Comparison of ENCODE assay signal across 9 mouse cellular contexts in genomic region chr5:135962125-135962491, GRCm38 (mm10). TPM values are rescaled to one million over a fixed set of nuclear protein-coding genes. Genes with fewer than 3 reads are reported as not detected.
DNase-seq lines count a peak whose midpoint lies in the region; ATAC-seq and TF ChIP-seq lines count a peak whose summit lies in the region.
"Had no signal": no experiment of that assay in that cellular context is flagged by ENCODE, and none has a peak within 500 bp of the region (broad histone marks: within the 10 kb centered on the region; RNA-seq: fewer than 3 reads in every experiment).

No protein-coding gene starts in this region.

- WGBS in embryonic facial prominence, embryonic 13.5 days, result 2% methylated on average over 11 of the region's 11 CpGs
- WGBS in intestine, embryonic 16.5 days, result 2% methylated on average over 11 of the region's 11 CpGs
- WGBS in neural tube, embryonic 13.5 days, result under 1% methylated on average over 11 of the region's 11 CpGs

- TF ChIP-seq CTCF in left cerebral cortex, adult 2 months (IDR thresholded peaks at IDR 0.05), result no peak

- H3K9me3 ChIP-seq in embryonic facial prominence, embryonic 13.5 days, result no peaks in the 10 kb centered on the region
- no peaks in the 10 kb centered on the region for H3K9me3 ChIP-seq in intestine, embryonic 16.5 days (ENCODE audit: control insufficient read depth, low read length)
- no peaks in the 10 kb centered on the region; the same call in 1 of the 2 replicates for H3K9me3 ChIP-seq in neural tube, embryonic 13.5 days

- H3K4me2 ChIP-seq in embryonic facial prominence, embryonic 13.5 days, result peak overlapping the region; percentile 91
- peak overlapping the region; percentile 95 for H3K4me2 ChIP-seq in intestine, embryonic 16.5 days (ENCODE audit: low read depth, low read length)
- H3K4me2 ChIP-seq in neural tube, embryonic 13.5 days, result peak overlapping the region; percentile 95

- intact Hi-C loops in left cerebral cortex, adult 2 months (cut with DNase I), result loop anchor here (1.0 to 2.0 kb wide), 2 partner anchors 28 to 57 kb away; partner anchors contain the start of gene Ywhag
- intact Hi-C loops in left cerebral cortex, postnatal 36 days (cut with DNase I), result loop anchor here (1.0 to 2.0 kb wide), 2 partner anchors 27 to 57 kb away; no protein-coding TSS in a partner anchor

- H3K27me3 ChIP-seq in embryonic facial prominence, embryonic 13.5 days, result peaks cover 13% of the 10 kb centered on the region; the same call in 1 of the 2 replicates
- no peaks in the 10 kb centered on the region for H3K27me3 ChIP-seq in intestine, embryonic 16.5 days (replicated peaks; ENCODE audit: control insufficient read depth, insufficient read depth, low read length)
- H3K27me3 ChIP-seq in neural tube, embryonic 13.5 days, result peaks cover 4% of the 10 kb centered on the region; the same call in 1 of the 2 replicates

- H3K9ac ChIP-seq in embryonic facial prominence, embryonic 13.5 days, result peak overlapping the region; percentile 37; the same call in 1 of the 2 replicates
- peak overlapping the region; percentile 52 for H3K9ac ChIP-seq in intestine, embryonic 16.5 days (ENCODE audit: low read depth, low read length)
- H3K9ac ChIP-seq in neural tube, embryonic 13.5 days, result peak overlapping the region; percentile 58

- peak overlapping the region; percentile 87 for H3K4me3 ChIP-seq in left cerebral cortex, adult 2 months
- H3K4me3 ChIP-seq in embryonic facial prominence, embryonic 13.5 days, result peak overlapping the region; percentile 68
- H3K4me3 ChIP-seq in intestine, embryonic 16.5 days (ENCODE audit: low read length), result peak overlapping the region; percentile 67
- peak overlapping the region; percentile 59 for H3K4me3 ChIP-seq in neural tube, embryonic 13.5 days

- peaks cover 24% of the 10 kb centered on the region for H3K4me1 ChIP-seq in embryonic facial prominence, embryonic 13.5 days
- peaks cover 15% of the 10 kb centered on the region for H3K4me1 ChIP-seq in intestine, embryonic 16.5 days (ENCODE audit: control insufficient read depth, insufficient read depth, low read length)
- H3K4me1 ChIP-seq in neural tube, embryonic 13.5 days (replicated peaks), result peaks cover 21% of the 10 kb centered on the region

- H3K27ac ChIP-seq in left cerebral cortex, adult 2 months, result peak overlapping the region; percentile 98
- peak overlapping the region; percentile 96 for H3K27ac ChIP-seq in embryonic facial prominence, embryonic 13.5 days
- peak overlapping the region; percentile 89 for H3K27ac ChIP-seq in intestine, embryonic 16.5 days (ENCODE audit: low read length)
- H3K27ac ChIP-seq in neural tube, embryonic 13.5 days (replicated peaks), result peak overlapping the region; percentile 97

- ATAC-seq in embryonic facial prominence, embryonic 13.5 days (ENCODE audit: insufficient number of reproducible peaks, insufficient read depth, low FRiP score, low TSS enrichment, low read depth), result no peak
- peak; percentile 75 for ATAC-seq in intestine, embryonic 16.5 days
- ATAC-seq in neural tube, embryonic 13.5 days (ENCODE audit: low read depth), result no peak

- no peak for DNase-seq in left cerebral cortex, adult 2 months (ENCODE audit: extremely low spot score in 1 of 2, low spot score in 2 of 2)
- DNase-seq in left cerebral cortex, postnatal 36 days (ENCODE audit: low spot score in 2 of 2), result no peak
- no peak for DNase-seq in Muller cell, postnatal 12 days (ENCODE audit: inconsistent ontology term)
- DNase-seq in cerebellum, adult 9-11 months, result no peak
- no peak for DNase-seq in kidney, postnatal 14 days

- H3K36me3 ChIP-seq in embryonic facial prominence, embryonic 13.5 days, result no peaks in the 10 kb centered on the region
- no peaks in the 10 kb centered on the region for H3K36me3 ChIP-seq in intestine, embryonic 16.5 days (ENCODE audit: control insufficient read depth, insufficient read depth, low read length)
- no peaks in the 10 kb centered on the region for H3K36me3 ChIP-seq in neural tube, embryonic 13.5 days

RNA-seq across cellular contexts. Expression of gene Ssc4d, which starts 12.2 kb away (rescaled TPM):
- total RNA-seq in left cerebral cortex, adult 2 months (2021), result 1 to 10 TPM; 1.3 to 1.5 TPM
- total RNA-seq in left cerebral cortex, postnatal 36 days (2021), result 1 to 10 TPM; 1.4 TPM
- polyA plus RNA-seq in embryonic facial prominence, embryonic 13.5 days (2015; fragmentation: Nextera tagmentation; extraction: Ambion mirVana), result 3.9 TPM in 2 replicates
- polyA plus RNA-seq in intestine, embryonic 16.5 days (2015; fragmentation: Nextera tagmentation; extraction: Ambion mirVana), result 2.3 and 2.9 TPM in 2 replicates
- 0.79 and 1.9 TPM in 2 replicates for polyA plus RNA-seq in neural tube, embryonic 13.5 days (2015; fragmentation: Nextera tagmentation; extraction: Ambion mirVana)

RNA-seq across cellular contexts. Expression of gene Zp3, which starts 17.8 kb away (rescaled TPM):
- not detected for total RNA-seq in left cerebral cortex, adult 2 months (2021)
- not detected for total RNA-seq in left cerebral cortex, postnatal 36 days (2021)
- not detected in 2 replicates for polyA plus RNA-seq in embryonic facial prominence, embryonic 13.5 days (2015; fragmentation: Nextera tagmentation; extraction: Ambion mirVana)
- 0.68 and 1.5 TPM in 2 replicates for polyA plus RNA-seq in intestine, embryonic 16.5 days (2015; fragmentation: Nextera tagmentation; extraction: Ambion mirVana)
- 0.14 TPM in 1 of 2 replicates, not detected in the other for polyA plus RNA-seq in neural tube, embryonic 13.5 days (2015; fragmentation: Nextera tagmentation; extraction: Ambion mirVana)
- total RNA-seq: gastrocnemius, postnatal 10 days had no signal

RNA-seq across cellular contexts. Expression of gene Ywhag, which starts 27.7 kb away (rescaled TPM):
- total RNA-seq in left cerebral cortex, adult 2 months (2021), result 1,000 to 10,000 TPM; 1,191 to 1,224 TPM
- 1,000 to 10,000 TPM; 1,175 to 1,315 TPM for total RNA-seq in left cerebral cortex, postnatal 36 days (2021)
- polyA plus RNA-seq in embryonic facial prominence, embryonic 13.5 days (2015; fragmentation: Nextera tagmentation; extraction: Ambion mirVana), result 164 and 178 TPM in 2 replicates
- polyA plus RNA-seq in intestine, embryonic 16.5 days (2015; fragmentation: Nextera tagmentation; extraction: Ambion mirVana), result 137 and 144 TPM in 2 replicates
- 665 and 740 TPM in 2 replicates for polyA plus RNA-seq in neural tube, embryonic 13.5 days (2015; fragmentation: Nextera tagmentation; extraction: Ambion mirVana)

RNA-seq across cellular contexts. Expression of gene Dtx2, which starts 32.5 kb away (rescaled TPM):
- total RNA-seq in left cerebral cortex, adult 2 months (2021), result 1 to 10 TPM; 8.0 to 9.5 TPM
- total RNA-seq in left cerebral cortex, postnatal 36 days (2021), result 1 to 10 TPM; 7.7 to 8.4 TPM
- polyA plus RNA-seq in embryonic facial prominence, embryonic 13.5 days (2015; fragmentation: Nextera tagmentation; extraction: Ambion mirVana), result 31.0 and 34.8 TPM in 2 replicates
- 20.6 and 21.6 TPM in 2 replicates for polyA plus RNA-seq in intestine, embryonic 16.5 days (2015; fragmentation: Nextera tagmentation; extraction: Ambion mirVana)
- 25.6 and 26.5 TPM in 2 replicates for polyA plus RNA-seq in neural tube, embryonic 13.5 days (2015; fragmentation: Nextera tagmentation; extraction: Ambion mirVana)
